Mouse (Mus musculus) adrenal gland, postnatal 10 days (tissue): ENCODE data around the gene Psph. TPM values are rescaled to one million over a fixed set of nuclear protein-coding genes. Genes with fewer than 3 reads are reported as not detected.

Source experiments
- DNase-seq: peaks from one replicate; pipeline ENCODE4 v3.0.0; 2021; ENCODE audit warnings: mixed read lengths
- total RNA-seq, 2 experiments: library from RNA; stranded (reverse); gene quantifications; 2 replicates each; pipeline ENCODE4 v1.2.3; 2021

The Psph gene
- total RNA-seq, 2 experiments from 2014 or later = 25.2 to 28.4 TPM

GRCm38 (mm10) chr5:129740976-129741375 is 46.3 kb downstream of the Psph start:
- peak; percentile 61 for DNase-seq

GRCm38 (mm10) chr5:129731021-129731420 is 56.2 kb downstream of the Psph start:
- DNase-seq = no peak

- peak; percentile 60 for DNase-seq
These were observed 56.9 kb downstream of the Psph start for GRCm38 (mm10) chr5:129730344-129730743.

GRCm38 (mm10) chr5:129729286-129729685 is 58.0 kb downstream of the Psph start:
- peak; percentile 32 for DNase-seq

GRCm38 (mm10) chr5:129726784-129727183 is 60.5 kb downstream of the Psph start:
- DNase-seq = no peak

GRCm38 (mm10) chr5:129725774-129726392 is 61.4 kb downstream of the Psph start:
- DNase-seq = peak; percentile 54

- DNase-seq = peak; percentile 96
These were observed 62.1 kb downstream of the Psph start, which contains the start of gene Nipsnap2 for GRCm38 (mm10) chr5:129724834-129725773. Gene Nipsnap2, plus strand, starts transcription at chr5:129725063.

- no peak for DNase-seq
These were observed 63.0 kb downstream of the Psph start for GRCm38 (mm10) chr5:129724268-129724667.

- DNase-seq = no peak
These were observed 67.1 kb downstream of the Psph start for GRCm38 (mm10) chr5:129720176-129720575.

GRCm38 (mm10) chr5:129717016-129717415 is 70.2 kb downstream of the Psph start:
- no peak for DNase-seq

Other genes with a start within 250 kb of the Psph start
- gene Mmp17, start 203.3 kb downstream of the Psph start, total RNA-seq = 1 to 10 TPM; 1.3 to 2.4 TPM
- gene Zfp11, start 117.3 kb downstream of the Psph start, total RNA-seq = 1 to 10 TPM; 3.2 to 4.4 TPM
- gene Sept14, start 78.9 kb downstream of the Psph start, total RNA-seq = not detected
- gene Mrps17, start 72.0 kb downstream of the Psph start, total RNA-seq = 100 to 1,000 TPM in 1 of 2 experiments, 10 to 100 TPM in 1; 94.3 to 101 TPM
- gene Nipsnap2, start 62.4 kb downstream of the Psph start, total RNA-seq = 100 to 1,000 TPM; 125 to 184 TPM
- gene Sumf2, start 59.5 kb upstream of the Psph start, total RNA-seq = 10 to 100 TPM; 40.9 to 42.5 TPM
- 1,000 to 10,000 TPM in 1 of 2 experiments, 100 to 1,000 TPM in 1; 975 to 1,063 TPM for gene Chchd2, start 100.0 kb upstream of the Psph start, total RNA-seq
- gene Zbed5, start 108.3 kb upstream of the Psph start, total RNA-seq = 1 to 10 TPM; 2.8 to 3.6 TPM
- gene Phkg1, start 111.1 kb upstream of the Psph start, total RNA-seq = 1 to 10 TPM; 3.2 to 8.0 TPM
- 1 to 10 TPM; 4.0 to 5.8 TPM for gene Nupr1l, start 121.1 kb upstream of the Psph start, total RNA-seq
- 10 to 100 TPM; 29.5 to 30.4 TPM for gene Vkorc1l1, start 154.5 kb upstream of the Psph start, total RNA-seq
- 10 to 100 TPM; 41.0 to 44.6 TPM for gene Gusb, start 215.6 kb upstream of the Psph start, total RNA-seq
- gene Asl, start 241.8 kb upstream of the Psph start, total RNA-seq = 100 to 1,000 TPM; 120 to 174 TPM
- 10 to 100 TPM; 27.7 to 34.4 TPM for gene Crcp, start 241.8 kb upstream of the Psph start, total RNA-seq